Mouse (Mus musculus): ENCODE data around the gene Oard1. TPM values are rescaled to one million over a fixed set of nuclear protein-coding genes. Genes with fewer than 3 reads are reported as not detected.

Oard1 gene
- 10 to 100 TPM; 11.7 to 13.4 TPM for total RNA-seq (2021)
- long read RNA-seq, experiment 1, transcript Oard1-202 (6 exons, 1,324 nt), result major isoform, 10 of 26 reads
- long read RNA-seq, experiment 1, transcript Oard1-201 (6 exons, 1,135 nt), result minor isoform, 5 of 26 reads
- long read RNA-seq, experiment 1, partial matches to known transcripts, result 2 of 26 reads
- long read RNA-seq, experiment 1, other reads (novel, unspliced or antisense), result 9 of 26 reads
- long read RNA-seq, experiment 2, transcript Oard1-202 (6 exons, 1,324 nt), result major isoform, 6 of 16 reads
- long read RNA-seq, experiment 2, partial matches to known transcripts, result 3 of 16 reads
- long read RNA-seq, experiment 2, other reads (novel, unspliced or antisense), result 6 of 16 reads

DNA sequence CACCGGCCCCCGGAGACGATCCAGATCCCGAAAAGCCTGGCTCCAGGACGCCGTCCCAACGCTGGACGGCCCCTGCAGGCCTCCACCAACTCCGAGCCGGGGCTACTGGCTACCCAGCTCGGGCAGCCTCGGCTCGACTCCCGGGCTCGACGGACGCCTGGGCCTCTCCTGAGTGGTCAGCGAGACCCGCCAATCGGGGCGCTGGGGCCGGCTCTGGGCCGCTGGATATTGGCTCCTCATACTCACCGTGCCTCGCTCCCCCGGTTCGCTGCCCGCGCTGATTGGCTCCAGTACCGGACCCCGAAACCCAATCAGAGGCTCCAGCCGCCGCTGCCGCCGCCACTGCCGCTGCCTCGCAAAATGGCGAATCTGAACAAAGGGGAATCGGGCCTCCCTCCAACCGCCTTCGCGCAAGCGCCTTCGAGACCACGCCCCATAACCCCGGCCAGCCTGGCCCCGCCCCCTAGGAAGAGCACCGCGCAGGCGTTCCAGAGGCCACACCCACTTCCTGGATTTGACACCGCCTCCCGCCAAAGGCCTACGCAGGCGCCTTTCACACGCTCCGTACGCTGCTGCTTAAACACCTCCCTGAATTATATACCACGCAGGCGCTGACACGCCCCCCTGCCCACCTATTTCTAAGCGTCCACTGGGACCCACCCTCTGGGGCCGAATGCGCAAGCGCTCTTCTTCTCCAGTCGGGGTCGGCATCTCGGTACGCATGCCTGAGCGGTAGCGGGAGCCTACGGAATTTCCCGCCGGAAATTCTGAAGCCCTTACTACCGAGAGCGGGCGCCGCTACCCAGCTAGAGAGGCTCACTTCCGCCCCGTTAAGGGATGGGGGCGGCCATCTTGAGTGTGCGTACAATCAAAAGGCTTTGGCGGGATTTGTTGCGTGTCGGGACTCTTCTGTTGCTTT is at the start of gene Oard1, which contains the start of gene Nfya:
TSS of gene Oard1 (plus strand) at position 635 of the 919 bp plus-strand sequence.
TSS of gene Nfya (minus strand) at position 527 of the 919 bp plus-strand sequence.
- peak; percentile 100 for DNase-seq (ENCODE audit: low spot score in 2 of 2)

DNA sequence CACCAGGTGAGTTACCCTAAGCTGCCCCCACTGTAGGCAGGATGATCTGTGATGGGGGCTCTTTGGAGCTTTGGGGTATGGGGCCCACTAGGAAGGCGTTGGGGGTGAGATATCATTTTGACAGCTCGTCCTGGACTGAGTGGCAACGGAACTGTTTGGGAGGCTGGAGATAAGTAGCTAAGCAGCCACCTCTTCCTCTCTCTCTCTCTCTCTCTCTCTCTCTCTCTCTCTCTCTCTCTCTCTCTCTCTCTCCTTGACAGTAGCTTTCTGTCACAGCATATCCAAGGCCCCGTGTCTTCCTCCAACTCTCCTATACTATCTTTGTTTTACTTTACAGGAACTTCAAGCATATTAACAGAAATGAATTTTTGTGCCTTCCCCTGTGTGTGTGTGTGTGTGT is 49.4 kb upstream of the Oard1 start:
- no peak for DNase-seq (ENCODE audit: low spot score in 2 of 2)

DNA sequence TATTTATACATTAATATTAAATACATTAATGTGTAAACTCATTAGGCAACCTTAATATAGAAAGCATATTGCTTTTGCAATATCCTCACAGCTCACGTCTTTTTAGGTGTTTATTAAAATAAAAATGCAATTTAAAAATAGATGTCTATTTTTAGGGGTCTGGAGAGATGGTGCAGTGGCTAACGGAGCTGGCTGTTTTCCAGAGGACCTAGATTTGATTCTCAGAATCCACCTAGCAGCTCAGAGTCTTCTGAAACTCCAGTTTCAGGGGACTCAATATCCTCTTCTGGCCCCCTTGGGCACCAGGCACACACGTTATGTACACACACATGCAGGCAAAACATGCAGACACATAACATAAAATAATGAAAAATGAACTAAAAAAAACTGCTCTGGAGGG is 47.5 kb upstream of the Oard1 start:
- DNase-seq (ENCODE audit: low spot score in 2 of 2), result no peak

DNA sequence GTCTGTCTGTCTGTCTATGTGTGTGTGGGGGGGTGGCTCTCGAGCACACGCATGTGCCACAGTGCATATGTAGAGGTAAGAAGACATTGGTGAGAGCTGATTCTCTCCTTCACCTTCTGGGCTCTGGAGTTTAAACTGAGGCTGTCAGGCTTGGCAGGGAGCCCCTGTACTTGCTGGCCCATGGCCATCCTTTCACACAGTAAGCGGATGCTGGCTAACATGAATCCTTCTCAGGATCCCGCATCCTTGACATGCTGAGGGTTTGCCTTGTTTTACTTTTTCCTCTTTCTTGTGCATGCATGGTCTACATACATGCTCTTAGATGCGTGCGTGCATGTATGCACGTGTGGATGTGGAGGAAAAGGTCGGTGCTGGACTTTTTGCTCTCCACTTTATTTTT is 46.8 kb upstream of the Oard1 start:
- peak in 1 of 2 experiments; percentile 43 for DNase-seq (ENCODE audit: low spot score in 2 of 2)

DNA sequence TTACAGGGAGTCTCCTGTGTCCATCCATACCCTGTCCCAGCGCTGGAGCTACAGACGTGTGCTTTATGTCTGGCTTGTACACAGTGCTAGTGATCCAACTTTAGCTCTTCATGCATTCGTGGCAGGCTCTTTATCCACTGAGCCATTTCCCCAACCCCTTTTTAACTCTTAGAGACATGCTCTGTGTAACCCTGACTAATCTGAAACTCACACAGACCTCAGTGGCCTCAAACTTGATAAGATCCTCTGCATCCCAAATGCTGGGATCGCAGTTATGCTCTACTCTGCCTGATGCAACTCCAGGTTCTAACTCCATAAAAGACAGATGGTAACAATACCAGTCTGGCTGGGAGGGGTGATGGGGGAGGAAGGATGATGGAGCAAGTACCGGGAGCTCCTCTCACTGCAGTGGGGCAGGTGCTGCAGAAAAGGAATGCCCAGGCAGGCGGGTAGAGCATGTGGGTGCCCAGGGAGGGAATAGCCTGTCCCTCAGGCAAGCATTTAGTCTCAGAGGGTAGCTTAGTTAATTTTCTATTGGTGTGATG is 46.3 kb upstream of the Oard1 start:
- no peak for DNase-seq (ENCODE audit: low spot score in 2 of 2)

DNA sequence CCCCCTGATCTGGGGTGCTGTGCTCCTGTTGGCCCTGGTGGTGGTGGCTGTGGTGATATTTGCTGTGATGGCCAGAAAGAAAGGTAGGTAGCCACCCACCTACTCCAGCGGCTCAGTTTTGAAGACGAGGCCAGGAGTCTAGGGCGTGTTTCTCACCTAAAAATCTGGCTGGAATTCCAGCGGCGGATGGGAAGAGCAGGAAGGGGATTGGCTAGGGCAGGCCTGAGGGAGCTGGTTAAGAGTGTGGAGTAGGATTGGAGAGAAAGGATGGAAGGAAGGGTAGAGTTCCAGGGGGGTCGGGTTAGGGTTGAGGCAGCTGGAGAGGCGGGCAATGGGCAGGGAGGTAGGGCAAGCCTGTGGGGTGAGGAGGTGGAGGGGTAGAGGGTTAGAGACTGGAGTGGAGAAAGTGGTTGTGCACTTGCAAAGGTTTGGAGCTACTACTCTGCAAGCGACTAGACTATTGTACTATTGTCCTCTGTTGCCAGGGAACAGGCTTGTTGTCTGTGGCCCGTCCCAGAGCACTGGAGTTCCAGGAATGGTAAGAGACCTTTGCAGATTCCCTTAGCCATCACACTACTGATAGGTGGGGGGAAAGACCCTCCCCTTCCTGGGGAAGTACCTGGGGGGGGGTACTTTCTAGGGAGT is 44.2 kb upstream of the Oard1 start:
- no peak for DNase-seq (ENCODE audit: low spot score in 2 of 2)

DNA sequence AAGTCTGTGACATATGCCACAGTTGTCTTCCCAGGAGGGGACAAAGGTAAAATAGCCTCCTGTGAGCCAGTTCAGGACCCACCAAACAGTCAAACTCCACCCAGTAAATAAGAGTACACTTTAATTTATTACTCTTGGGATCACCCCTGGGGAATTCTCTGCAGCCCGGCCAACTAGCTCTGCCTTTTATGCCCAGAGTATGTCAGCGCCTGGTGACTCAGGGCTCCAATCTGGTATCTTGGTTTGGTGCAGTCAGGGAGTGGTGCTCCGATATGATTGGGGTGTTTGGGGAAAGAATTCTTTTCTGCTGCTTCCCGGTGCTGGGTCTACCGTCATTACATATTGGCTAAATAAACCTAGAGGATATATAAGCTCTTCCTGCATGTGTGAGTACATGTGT is 43.0 kb upstream of the Oard1 start:
- DNase-seq (ENCODE audit: low spot score in 2 of 2), result no peak

DNA sequence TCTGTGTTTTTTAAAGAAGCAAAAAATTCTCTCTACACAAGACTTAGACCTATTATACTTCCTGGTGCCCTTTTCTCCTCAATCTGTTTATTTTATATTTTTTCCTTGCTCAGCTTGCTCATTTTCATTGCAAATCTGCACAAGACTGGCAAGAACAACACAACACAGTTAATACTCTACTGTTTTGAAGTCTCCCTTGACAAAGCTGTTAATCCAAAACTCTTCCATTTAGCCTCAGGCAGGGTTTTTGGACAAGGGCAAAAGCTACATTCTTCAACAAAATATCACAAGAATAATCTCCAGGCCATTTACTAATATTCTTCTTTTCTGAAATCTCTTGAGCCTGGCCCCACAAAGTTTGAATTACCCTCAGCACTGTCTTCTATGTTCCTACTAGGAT is 38.2 kb upstream of the Oard1 start:
- no peak for DNase-seq (ENCODE audit: low spot score in 2 of 2)

DNA sequence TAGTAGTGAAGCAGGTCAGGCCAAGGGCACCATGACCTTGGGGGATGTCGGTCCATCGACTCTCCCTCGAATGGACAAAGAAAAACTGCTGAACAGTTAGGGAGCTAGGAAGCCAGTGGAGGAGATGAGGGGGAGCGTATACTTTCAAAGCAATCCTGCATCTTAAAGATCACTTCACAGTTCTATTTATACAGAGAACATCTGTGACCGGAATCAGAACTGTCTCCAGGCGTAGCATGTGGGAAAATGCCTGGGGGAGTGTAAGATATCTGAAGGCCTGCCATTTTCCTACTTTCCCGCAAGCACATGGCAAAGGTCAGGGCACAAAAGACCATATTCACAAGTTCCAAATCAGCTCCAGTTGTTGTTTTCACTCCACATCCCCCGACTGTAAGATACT is 36.8 kb upstream of the Oard1 start:
- DNase-seq (ENCODE audit: low spot score in 2 of 2), result no peak

DNA sequence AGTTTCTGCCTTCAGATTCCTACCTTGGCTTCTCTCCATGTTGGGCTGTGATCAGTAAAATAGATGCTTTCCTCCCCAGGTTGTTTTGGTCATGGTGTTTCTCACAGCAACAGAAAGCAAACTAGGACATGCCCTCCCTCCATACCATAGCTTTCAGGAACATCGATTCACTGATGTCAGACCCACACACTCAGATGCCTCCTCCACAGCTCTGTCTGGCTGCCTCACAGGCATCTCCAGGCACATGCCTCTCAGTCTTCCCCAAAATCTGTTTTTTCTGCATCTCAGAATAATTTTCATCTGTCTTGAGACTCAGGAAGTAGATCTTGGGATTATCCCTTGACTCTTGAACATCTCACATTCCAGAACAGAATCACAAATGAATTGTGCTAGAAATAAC is 33.7 kb upstream of the Oard1 start:
- DNase-seq (ENCODE audit: low spot score in 2 of 2), result no peak

DNA sequence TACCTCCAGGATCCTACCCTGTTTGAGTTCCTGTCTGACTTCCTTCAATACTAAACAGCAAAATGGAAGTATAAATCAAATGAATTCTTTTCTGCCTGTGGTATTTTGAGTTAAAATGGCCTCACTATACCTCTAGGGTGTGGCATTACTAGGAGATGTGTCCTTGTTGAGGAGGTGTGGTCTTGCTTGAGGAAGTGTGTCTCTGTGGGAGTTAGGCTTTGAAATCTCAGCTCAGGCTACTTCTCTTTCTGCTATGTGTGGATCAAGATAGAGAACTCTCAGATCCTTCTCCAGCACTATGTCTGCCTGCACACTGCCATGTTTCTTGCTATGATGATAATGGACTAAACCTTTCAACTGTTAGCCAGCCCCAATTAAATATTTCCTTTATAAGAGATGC is 30.8 kb upstream of the Oard1 start:
- no peak for DNase-seq (ENCODE audit: low spot score in 2 of 2)

DNA sequence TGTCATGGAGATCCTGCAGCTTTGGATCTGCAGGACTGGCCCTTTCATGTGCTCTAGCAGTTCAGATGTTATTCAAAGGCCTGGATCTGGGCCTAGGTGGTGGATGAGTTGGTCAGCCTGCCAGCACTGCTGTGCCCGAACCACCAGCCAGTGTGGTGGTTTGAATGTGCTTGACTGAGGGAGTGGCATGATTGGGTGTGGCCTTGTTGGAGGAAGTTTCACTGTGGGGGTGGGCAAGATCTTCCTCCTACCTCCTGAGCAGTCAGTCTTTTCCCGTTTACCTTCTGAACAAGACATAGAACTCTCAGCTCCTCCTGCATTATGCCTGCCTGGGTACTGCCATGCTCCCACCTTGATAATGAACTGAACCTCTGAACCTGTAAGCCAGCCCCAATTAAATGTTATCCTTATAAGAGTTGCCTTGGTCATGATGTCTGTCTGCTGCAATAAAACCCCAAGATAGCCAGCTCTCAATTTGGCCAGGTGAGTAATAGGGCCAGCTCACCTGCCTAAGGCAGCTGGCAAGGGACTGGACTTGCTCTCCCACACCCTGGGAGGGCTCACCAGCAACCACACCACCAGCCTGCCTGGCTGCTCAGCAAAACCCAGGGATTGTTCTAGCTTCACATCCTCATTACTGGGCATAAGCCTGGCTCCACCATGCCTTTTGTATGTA is 23.9 kb upstream of the Oard1 start:
- no peak for DNase-seq (ENCODE audit: low spot score in 2 of 2)

DNA sequence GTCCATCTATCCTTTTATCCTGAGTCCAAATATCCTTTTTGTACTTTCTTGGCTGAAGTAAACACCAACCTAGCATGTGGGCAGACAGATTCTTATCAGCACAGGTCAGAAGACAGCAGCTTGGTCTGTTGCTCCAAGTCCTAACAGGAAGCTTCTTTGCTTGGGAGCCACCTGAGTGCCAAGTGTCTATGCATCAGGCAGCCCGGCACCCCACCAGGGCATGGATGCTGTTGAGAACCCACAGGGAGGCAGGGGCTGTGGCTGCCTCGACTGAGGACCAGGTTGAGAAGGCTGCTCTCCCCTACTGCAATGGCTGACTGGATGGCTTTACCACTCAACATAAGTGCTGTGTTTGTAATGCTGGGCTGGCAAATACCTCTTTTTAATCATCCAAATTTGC is 21.1 kb upstream of the Oard1 start:
- no peak for DNase-seq (ENCODE audit: low spot score in 2 of 2)

DNA sequence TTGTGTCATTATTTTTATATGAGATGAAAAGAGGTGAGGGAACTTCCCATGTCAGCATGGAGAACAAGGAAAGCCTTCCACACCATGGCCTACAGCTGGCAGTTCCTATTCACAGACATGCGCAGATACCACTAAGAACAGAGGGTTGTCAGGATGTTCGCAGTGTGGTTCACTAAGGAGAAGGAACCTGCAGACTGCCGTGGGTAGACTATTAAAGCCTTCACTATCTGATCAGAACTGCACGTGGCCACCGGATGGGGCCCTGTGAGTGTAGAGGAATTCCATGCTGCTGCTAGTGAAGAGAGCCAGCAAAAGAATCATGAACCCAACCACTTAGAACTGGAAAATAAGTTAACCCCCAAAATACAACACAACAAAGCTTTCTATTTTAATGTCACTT is 20.4 kb upstream of the Oard1 start:
- DNase-seq (ENCODE audit: low spot score in 2 of 2), result no peak

DNA sequence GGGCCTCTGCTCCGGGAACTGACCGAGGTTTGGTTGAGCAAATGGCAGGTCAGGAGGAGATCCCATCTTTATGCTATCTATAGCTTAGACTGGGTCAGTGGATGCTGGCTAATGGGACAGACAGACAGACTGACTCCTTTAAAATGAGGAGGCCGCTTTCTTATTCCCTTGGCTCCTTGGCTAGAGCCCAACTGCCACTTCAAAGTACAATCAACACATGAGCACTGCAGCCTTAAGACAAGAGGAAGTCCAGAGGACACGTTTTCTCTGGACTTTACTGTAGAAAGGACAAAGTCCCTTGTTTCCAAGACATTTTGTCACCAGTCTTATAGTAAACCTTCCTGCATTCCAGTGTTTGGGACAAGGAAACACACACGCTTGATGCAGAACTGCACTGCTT is 18.4 kb upstream of the Oard1 start:
- DNase-seq (ENCODE audit: low spot score in 2 of 2), result no peak

DNA sequence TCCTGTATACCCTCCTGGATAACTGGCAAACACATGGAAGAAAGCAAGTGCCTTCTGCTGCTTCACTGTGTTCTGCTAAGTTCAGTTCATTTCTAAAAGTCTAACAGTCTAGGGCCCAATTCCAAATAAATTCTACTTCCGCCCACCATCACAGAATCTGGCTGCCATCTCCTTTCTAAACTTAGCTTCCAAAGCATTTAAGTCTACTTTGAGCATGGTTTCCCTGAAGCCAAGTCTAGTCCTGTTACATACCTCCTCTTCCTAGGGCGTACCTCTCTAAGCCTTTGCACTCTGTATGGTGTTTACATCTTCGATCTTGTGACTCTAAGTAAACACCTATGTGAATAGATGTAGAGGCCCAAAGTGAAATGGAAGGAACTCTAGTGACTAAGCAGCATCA is 17.2 kb upstream of the Oard1 start:
- DNase-seq (ENCODE audit: low spot score in 2 of 2), result no peak

DNA sequence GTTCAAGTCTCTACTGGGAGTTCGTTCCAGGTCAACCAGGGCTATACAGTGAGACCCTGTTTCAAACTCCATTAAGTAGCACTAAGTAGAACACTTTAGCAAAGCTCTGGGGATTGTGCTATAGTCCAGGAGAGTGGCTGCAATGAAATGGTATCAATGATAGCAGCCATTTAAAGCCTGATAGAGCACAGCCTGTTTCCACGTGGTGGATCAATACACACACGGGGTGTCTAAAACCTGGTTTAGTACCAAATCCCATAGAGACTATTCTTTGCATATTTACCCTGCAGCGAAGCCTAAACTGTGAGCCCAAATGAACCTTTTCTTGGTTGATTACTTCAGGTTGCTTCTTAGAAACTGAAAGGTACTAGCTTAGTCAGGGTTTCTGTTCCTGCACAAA is 8.1 kb upstream of the Oard1 start:
- DNase-seq (ENCODE audit: low spot score in 2 of 2), result no peak

DNA sequence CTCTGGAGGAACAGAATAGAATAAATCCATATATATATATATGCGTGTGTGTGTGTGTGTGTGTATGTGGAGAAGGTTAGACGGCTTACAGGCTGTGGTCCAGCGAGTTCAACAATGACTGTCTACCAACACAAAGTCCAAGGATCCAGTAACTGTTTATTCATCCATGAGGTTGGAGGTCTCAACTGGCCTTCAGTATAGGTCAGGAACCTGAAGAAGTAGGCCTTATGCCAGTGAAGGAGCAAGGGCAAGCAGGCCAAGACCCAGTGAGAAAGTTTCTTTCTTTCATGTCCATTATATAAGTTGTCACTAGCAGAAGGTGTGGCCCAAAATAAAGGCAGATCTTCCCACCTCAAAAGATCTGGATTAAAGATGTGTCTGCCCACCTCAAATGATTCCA is 7.1 kb upstream of the Oard1 start:
- DNase-seq (ENCODE audit: low spot score in 2 of 2), result no peak

DNA sequence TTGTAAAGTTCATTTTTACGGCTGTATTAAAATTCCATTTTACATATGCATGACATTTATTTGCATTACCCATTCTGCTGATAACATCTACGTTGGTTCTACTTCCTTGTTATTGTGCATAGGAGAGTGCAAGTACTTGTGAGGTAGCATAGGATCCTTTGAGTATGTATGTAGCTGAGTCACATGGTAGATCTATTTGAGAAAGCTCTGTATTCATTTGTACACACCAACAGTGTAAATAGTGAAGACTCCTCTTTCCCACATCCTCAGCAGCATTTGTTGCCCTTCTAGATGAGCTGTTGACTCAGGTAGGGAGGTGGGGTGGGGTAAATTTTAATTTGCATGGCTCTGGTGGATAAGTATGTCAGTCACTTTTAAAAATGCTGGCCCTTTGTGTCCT is 6.0 kb upstream of the Oard1 start:
- no peak for DNase-seq (ENCODE audit: low spot score in 2 of 2)

DNA sequence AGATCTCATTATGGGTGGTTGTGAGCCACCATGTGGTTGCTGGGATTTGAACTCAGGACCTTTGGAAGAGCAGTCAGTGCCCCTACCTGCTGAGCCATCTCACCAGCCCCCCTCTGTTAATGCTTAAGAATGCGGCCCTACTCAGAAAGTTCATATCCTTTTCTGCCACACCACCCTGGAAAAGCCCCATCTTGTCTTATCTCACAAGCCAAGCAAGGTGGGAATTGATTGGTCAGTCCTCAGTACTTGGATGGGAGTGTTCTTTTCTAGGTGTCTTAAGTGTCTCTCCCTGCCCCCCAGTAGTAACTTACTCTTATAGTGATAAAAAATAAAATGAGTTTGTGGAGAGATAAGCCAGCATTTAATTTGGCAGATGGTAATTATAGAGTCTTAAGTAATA is 5.1 kb upstream of the Oard1 start:
- DNase-seq (ENCODE audit: low spot score in 2 of 2), result no peak

DNA sequence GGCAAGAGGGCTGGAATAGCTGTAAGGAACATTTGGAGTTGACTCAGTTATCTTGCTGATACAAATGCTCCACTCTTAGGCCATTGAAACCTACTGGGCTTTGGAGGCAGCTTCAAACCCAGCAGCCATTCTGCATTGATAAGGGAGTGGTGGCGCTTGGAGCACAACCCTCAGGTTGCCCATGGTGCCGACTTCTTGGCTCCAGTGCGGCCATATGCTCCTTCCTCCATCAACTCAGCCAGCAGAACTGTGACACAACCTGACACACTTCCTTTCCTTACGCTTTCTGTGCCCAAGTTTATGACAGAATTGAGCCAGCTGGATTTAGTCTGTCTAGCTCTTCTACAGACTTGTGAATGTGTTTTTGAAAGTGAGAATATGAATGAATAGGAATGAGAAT is 2.7 kb upstream of the Oard1 start:
- no peak for DNase-seq (ENCODE audit: low spot score in 2 of 2)

Measured in gastrocnemius, postnatal 4 days (tissue).